Mouse (Mus musculus): ENCODE results near the gene Gm28051. TPM values are rescaled to one million over a fixed set of nuclear protein-coding genes. Genes with fewer than 3 reads are reported as not detected.

Gm28051 gene
- not detected for total RNA-seq (2021)
- long read RNA-seq, experiment 1, partial matches to known transcripts, result 1 of 2 reads
- long read RNA-seq, experiment 1, other reads (novel, unspliced or antisense), result 1 of 2 reads
- long read RNA-seq, experiment 2, partial matches to known transcripts, result 1 of 1 reads
- long read RNA-seq, experiment 2, other reads (novel, unspliced or antisense), result 0 of 1 reads

DNA sequence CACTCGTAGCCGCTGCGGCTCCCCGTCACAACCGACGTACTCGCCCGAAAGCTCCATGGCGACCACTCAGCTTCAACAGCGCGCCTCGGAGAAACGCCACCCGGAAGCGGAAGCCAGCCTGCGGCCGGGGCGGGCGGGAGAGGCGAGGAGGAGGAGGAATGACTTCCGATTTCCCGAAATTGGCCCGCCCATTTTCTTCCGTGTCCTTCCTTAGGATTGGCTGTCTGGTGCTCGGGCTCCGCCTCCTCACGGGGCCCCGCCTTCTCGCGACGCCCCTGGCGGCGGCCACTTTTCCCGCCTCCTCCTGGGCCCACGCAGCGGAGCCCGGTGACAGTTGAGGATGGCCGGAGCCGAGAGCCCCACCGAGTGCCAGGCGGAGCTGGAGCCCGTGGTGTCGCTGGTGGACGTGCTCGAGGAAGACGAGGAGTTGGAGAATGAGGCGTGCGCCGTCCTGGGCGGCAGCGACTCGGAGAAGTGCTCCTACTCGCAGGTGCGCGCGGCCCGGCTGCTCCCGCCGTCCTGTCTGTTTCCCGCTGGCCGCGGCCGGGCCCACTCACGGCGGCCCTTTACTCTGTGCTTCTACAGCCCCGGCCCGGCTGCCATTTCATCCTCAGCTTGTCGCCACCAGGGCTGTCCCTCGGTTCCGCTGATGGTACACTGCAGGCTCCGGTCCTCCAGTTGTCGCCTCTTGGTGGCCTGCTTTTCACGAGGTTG lies at the start of gene Gm28051, which contains the start of the genes Gon7 and Ubr7:
Gm28051 (minus strand) TSS at position 77 of the 714 bp plus-strand sequence.
Gon7 (minus strand) TSS at position 115 of the 714 bp plus-strand sequence.
Ubr7 (plus strand) TSS at position 279 of the 714 bp plus-strand sequence.
- DNase-seq, result peak; percentile 97 to 98

- DNase-seq, result no peak
Observed at GRCm38 (mm10) chr12:102799528-102799927, 42.0 kb upstream of the Gm28051 start.

GRCm38 (mm10) chr12:102787927-102788326 lies 30.4 kb upstream of the Gm28051 start:
- no peak for DNase-seq

- no peak for DNase-seq
Observed at GRCm38 (mm10) chr12:102785593-102785985, 28.0 kb upstream of the Gm28051 start.

DNA sequence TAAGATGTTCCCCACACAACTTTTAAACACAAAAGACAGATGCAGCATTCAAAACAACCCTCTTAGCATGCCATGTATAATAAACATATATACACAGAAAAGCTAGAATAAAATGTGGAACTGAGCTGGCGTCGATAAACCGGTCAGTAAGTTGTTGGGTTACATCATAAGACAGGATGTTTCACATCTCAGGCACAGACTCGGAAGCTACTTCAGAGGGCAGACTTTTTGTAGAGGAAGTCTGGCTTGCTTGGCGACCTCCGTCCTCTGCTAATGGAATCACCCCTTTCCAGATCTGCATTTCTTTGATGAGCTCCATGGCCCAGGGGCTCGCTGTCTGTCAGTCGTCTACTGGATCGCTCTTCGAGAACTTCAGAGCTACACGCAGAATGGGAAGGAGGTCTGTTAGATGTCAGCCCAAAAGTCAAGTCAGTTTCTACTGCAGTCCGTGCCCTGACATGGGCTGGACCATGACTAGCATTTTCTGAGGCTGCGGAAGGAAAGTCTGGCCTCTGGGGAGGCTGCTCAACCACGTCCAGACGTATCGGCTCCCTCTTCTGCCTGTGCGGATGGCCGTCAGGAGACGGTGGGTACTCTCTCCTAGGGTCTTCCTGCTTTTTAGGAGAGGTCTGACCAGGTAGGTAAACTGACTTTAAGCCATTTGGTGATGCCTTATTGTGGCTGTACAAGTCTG lies 27.5 kb upstream of the Gm28051 start:
- DNase-seq, result no peak

DNA sequence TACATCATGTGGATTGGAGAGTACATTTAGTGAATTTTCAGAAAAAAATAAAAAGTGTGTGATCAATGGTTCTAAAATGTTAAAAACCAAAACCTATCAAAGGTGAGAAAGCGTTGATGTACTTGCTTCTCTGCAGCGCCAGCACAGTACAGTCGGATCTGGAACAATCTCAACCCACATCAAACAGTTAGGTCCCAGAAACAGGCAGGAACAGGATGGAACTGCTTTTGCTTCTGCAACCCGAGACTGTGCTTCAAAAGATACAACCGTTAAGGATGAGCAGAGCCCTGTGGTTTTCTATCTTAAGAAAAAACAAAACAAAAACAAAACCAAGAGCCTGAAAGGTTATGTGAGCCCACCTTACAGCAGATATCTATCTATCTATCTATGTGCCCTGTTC lies 25.3 kb upstream of the Gm28051 start:
- no peak for DNase-seq

- DNase-seq, result peak in 1 of 2 experiments; percentile 23
Observed at GRCm38 (mm10) chr12:102779452-102779851, 21.9 kb upstream of the Gm28051 start.

DNA sequence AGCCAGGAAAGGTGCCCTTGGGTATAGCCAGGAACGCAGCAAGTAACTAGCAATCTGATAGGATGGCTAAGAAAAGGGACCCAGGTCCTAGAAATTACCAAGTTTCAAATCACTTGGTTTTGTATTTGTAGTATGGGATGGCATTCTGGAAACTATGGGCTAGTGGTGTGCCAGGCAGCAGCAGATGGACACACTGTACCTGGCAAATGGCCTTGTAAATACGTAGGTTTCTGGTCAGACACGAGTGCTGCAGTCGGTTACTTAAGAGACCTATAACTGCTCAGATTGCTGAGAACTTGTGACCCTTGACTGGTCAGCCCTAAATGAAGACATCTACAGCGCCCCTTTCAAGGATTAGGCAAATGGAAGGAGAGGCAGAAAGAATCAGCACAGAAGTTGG lies 20.6 kb upstream of the Gm28051 start:
- DNase-seq, result no peak

DNA sequence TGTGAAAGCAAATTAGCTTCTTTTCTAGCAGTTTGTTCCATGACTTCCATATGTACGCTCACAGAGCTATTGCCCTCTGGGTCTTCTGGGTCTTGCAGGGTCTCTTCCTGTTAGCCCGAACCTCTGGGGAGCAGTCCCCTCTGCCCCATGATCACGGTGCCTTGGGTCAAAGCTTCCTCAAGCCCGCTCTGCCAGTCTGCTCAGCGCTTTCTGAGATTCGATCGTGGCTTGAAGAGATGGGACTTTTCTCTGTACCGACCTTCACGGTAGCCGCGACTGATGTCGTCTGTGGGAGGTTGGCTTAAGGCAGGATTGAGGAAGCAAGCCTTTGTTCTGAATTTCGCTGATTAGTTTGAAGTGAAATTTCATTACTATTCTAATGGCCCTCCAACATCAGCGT lies 18.5 kb upstream of the Gm28051 start:
- no peak for DNase-seq

DNA sequence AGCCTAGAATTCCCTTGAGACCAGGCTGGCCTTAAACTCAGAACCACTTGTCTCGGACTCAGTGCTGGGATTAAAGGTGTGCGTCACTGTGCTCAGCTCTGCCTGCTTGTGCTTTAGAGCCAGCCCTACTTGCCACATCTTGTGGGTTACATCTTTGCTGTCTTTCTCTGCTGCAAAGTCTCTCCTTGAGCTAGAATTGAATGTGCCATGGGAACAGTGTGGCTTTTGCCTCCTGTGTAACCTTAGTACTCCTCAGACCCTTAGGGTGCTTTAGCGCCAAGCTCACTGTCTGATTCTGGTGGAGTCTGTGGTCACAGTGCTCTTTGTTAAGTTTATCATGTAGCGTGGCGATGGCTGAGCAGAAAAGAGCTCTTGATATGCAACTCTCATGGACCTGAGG lies 15.1 kb upstream of the Gm28051 start:
- no peak for DNase-seq

- DNase-seq, result no peak
Observed at GRCm38 (mm10) chr12:102771601-102772000, 14.0 kb upstream of the Gm28051 start.

DNA sequence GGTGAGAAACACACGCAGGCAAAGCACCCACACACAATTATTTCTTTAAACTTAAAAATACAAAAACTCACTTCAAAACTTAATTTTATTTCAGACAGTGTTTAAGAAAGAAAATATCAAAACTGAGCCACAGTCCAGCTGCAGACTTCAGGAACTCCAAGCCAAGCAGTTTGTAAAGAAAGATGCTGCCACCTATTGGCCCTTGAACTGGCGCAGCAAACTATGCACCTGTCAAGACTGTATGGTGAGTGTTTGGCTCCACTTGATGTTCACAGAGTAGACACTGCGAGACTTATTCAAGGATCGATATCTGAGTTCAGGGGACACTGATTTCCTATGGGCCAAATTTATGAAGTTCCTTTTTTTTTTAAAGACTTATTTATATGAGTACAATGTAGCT lies 11.4 kb upstream of the Gm28051 start:
- no peak for DNase-seq

GRCm38 (mm10) chr12:102763696-102764095 lies 6.1 kb upstream of the Gm28051 start:
- peak in 1 of 2 experiments; percentile 10 for DNase-seq

GRCm38 (mm10) chr12:102761668-102762067 lies 4.1 kb upstream of the Gm28051 start:
- DNase-seq, result no peak

GRCm38 (mm10) chr12:102758936-102759335 lies 1.4 kb upstream of the Gm28051 start:
- DNase-seq, result no peak

- DNase-seq, result peak in 1 of 2 experiments; percentile 15
Observed at GRCm38 (mm10) chr12:102758403-102758756, 815 bp upstream of the Gm28051 start, which contains the start of gene Gm20604. Gm20604 (minus strand) TSS chr12:102758672.

DNA sequence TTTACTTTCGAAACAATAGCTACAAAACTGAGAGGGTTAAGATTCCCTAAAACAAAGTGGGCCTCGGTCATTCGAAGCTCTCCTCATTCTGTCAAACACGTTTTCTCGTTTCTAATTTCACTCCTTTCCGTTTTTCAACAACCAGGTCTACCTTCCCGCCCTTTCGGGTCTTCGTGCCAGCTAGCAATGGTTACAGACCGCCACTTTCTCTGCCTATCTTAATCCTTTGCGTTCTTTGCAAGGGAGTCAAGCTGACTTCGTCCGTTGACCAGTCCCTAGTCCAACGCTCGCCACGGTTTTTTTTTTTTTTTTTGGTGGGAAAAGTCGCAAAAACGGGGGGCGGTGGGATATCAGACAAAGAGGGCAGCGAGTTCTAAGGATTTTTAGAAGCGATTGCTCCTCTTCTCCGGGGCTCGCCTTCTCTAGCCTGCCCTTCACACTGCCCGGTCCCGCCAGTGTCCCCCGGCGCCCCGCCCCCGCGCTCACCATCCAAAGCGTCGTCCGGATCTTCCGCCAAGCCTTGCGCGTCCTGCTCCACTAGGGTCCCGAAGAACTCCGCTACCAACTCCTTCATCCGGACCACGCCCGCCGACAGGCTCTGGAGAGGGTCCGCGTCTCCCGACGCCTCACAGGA lies 393 bp downstream of the Gm28051 start:
- DNase-seq, result no peak

- DNase-seq, result peak; percentile 11 to 32
Observed at GRCm38 (mm10) chr12:102756304-102756703, 1.3 kb downstream of the Gm28051 start.

DNA sequence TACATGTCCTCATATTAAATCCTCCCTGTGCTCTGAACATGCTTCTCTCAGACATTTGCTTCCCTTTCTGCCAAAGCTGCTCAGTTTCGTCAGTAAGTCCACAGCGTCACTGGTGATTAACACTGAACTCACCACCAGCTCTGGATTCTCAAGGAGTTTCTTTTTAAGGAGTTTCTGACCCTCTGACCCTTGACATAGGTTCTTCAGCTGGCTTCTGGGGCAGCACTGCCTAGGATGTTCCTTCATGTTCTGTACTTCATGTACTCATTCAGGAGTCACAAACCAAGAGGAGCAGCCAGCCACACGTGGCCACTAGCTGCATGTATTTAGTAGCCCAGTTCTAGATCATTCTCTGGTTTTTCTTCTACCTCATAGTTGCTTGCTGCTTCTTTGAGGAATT lies 9.3 kb downstream of the Gm28051 start:
- DNase-seq, result no peak

DNA sequence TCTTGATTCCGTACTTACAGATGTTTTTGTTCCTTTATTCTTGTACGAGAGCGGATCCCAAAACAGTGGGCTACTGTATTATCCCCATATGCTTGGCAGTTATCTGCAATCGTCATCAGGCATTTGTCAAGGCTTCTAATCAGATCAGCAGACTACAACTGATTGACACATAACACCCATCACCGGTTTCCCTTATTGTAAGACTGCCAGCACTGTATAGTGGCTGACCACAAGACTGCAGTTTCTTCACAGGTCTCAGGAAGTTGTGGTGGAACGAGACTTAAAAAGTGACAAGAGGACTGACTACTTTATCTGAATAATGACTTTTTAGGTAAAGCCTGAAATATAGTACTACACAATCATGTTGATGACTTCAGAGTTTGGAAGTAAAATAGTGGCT lies 12.7 kb downstream of the Gm28051 start:
- DNase-seq, result no peak

- peak; percentile 91 to 95 for DNase-seq
Observed at GRCm38 (mm10) chr12:102743589-102744574, 13.7 kb downstream of the Gm28051 start, which contains the start of the genes Moap1 and Tmem251. Moap1 (minus strand) TSS chr12:102743661. Tmem251 (plus strand) TSS chr12:102743762.

Measured in heart, adult 18-20 months (tissue).